Mouse (Mus musculus): ENCODE data around the gene 2210408I21Rik. TPM values are rescaled to one million over a fixed set of nuclear protein-coding genes. Genes with fewer than 3 reads are reported as not detected.

The 2210408I21Rik gene
- total RNA-seq, 2 experiments from 2014 or later, result 2.5 to 8.9 TPM

GRCm38 (mm10) chr13:77264481-77264880, 129.1 kb downstream of the 2210408I21Rik start:
- ATAC-seq (replicated peaks; ENCODE audit: poor library complexity, severe bottlenecking), result no peak

- ATAC-seq (replicated peaks; ENCODE audit: poor library complexity, severe bottlenecking), result no peak
These were observed 139.9 kb downstream of the 2210408I21Rik start for GRCm38 (mm10) chr13:77275172-77275747.

- ATAC-seq (replicated peaks; ENCODE audit: poor library complexity, severe bottlenecking), result no peak
These were observed 143.5 kb downstream of the 2210408I21Rik start for GRCm38 (mm10) chr13:77278659-77279413.

GRCm38 (mm10) chr13:77295519-77295918, 160.2 kb downstream of the 2210408I21Rik start:
- no peak for ATAC-seq (replicated peaks; ENCODE audit: poor library complexity, severe bottlenecking)

- no peak for ATAC-seq (replicated peaks; ENCODE audit: poor library complexity, severe bottlenecking)
These were observed 188.8 kb downstream of the 2210408I21Rik start for GRCm38 (mm10) chr13:77324101-77324500.

- ATAC-seq (replicated peaks; ENCODE audit: poor library complexity, severe bottlenecking), result no peak
These were observed 191.0 kb downstream of the 2210408I21Rik start for GRCm38 (mm10) chr13:77326174-77326959.

GRCm38 (mm10) chr13:77342097-77342496, 206.8 kb downstream of the 2210408I21Rik start:
- ATAC-seq (replicated peaks; ENCODE audit: poor library complexity, severe bottlenecking), result no peak

- ATAC-seq (replicated peaks; ENCODE audit: poor library complexity, severe bottlenecking), result no peak
These were observed 250.2 kb downstream of the 2210408I21Rik start for GRCm38 (mm10) chr13:77385448-77385970.

- no peak for ATAC-seq (replicated peaks; ENCODE audit: poor library complexity, severe bottlenecking)
These were observed 250.7 kb downstream of the 2210408I21Rik start for GRCm38 (mm10) chr13:77386001-77386400.

GRCm38 (mm10) chr13:77388148-77388547, 252.8 kb downstream of the 2210408I21Rik start:
- ATAC-seq (replicated peaks; ENCODE audit: poor library complexity, severe bottlenecking), result no peak

- ATAC-seq (replicated peaks; ENCODE audit: poor library complexity, severe bottlenecking), result no peak
These were observed 253.9 kb downstream of the 2210408I21Rik start for GRCm38 (mm10) chr13:77389209-77389608.

GRCm38 (mm10) chr13:77396374-77396773, 261.0 kb downstream of the 2210408I21Rik start:
- no peak for ATAC-seq (replicated peaks; ENCODE audit: poor library complexity, severe bottlenecking)

- no peak for ATAC-seq (replicated peaks; ENCODE audit: poor library complexity, severe bottlenecking)
These were observed 261.6 kb downstream of the 2210408I21Rik start for GRCm38 (mm10) chr13:77396981-77397380.

GRCm38 (mm10) chr13:77397646-77398045, 262.3 kb downstream of the 2210408I21Rik start:
- no peak for ATAC-seq (replicated peaks; ENCODE audit: poor library complexity, severe bottlenecking)

- no peak for ATAC-seq (replicated peaks; ENCODE audit: poor library complexity, severe bottlenecking)
These were observed 263.1 kb downstream of the 2210408I21Rik start for GRCm38 (mm10) chr13:77398477-77398876.

GRCm38 (mm10) chr13:77400762-77401161, 265.4 kb downstream of the 2210408I21Rik start:
- no peak for ATAC-seq (replicated peaks; ENCODE audit: poor library complexity, severe bottlenecking)

GRCm38 (mm10) chr13:77408530-77408929, 273.2 kb downstream of the 2210408I21Rik start:
- no peak for ATAC-seq (replicated peaks; ENCODE audit: poor library complexity, severe bottlenecking)

GRCm38 (mm10) chr13:77409804-77410203, 274.5 kb downstream of the 2210408I21Rik start:
- ATAC-seq (replicated peaks; ENCODE audit: poor library complexity, severe bottlenecking), result no peak

GRCm38 (mm10) chr13:77412829-77413228, 277.5 kb downstream of the 2210408I21Rik start:
- ATAC-seq (replicated peaks; ENCODE audit: poor library complexity, severe bottlenecking), result no peak

GRCm38 (mm10) chr13:77450007-77450567, 314.7 kb downstream of the 2210408I21Rik start:
- no peak for ATAC-seq (replicated peaks; ENCODE audit: poor library complexity, severe bottlenecking)

Data from granulocyte monocyte progenitor cell, adult 5-6 weeks (primary cell).